Mouse (Mus musculus): ENCODE measurements around the gene Slc29a4. TPM values are rescaled to one million over a fixed set of nuclear protein-coding genes. Genes with fewer than 3 reads are reported as not detected.

The Slc29a4 gene
- polyA plus RNA-seq, 2 experiments: 0.04 TPM

- ATAC-seq (ENCODE audit: insufficient read depth) (no peak), DNase-seq (ENCODE audit: low read depth in 3 of 3, low spot score in 3 of 3) (no peak)
- peaks cover under 1 to 7% of the 10 kb centered on the region in 2 experiments; a peak in 3 of 4 replicates for H3K4me1 ChIP-seq (replicated peaks; ENCODE audit: control insufficient read depth in 2 of 2, insufficient read depth in 2 of 2, low read length in 1 of 2)
- H3K9ac ChIP-seq (replicated peaks): no peak overlapping the region
- TF ChIP-seq EP300 (IDR thresholded peaks at IDR 0.05; ENCODE audit: low read depth): no peak
- TF ChIP-seq CTCF (IDR thresholded peaks at IDR 0.05; ENCODE audit: low read depth): peak; percentile 54
- H3K4me2 ChIP-seq (ENCODE audit: low read depth): no peak overlapping the region
- H3K27ac ChIP-seq: no peak overlapping the region
- no peaks in the 10 kb centered on the region for H3K9me3 ChIP-seq (ENCODE audit: control insufficient read depth, low read length)
- WGBS (ENCODE audit: insufficient replicate concordance): 28% methylated on average over 5 of the region's 5 CpGs
- H3K27me3 ChIP-seq (ENCODE audit: control insufficient read depth, insufficient read depth, low read length): no peaks in the 10 kb centered on the region
- H3K36me3 ChIP-seq (replicated peaks; ENCODE audit: control insufficient read depth, insufficient read depth, low read depth): peaks cover 25% of the 10 kb centered on the region
- H3K4me3 ChIP-seq (ENCODE audit: insufficient read depth in 1 of 2, low read depth in 2 of 2, low read length in 2 of 2): no peak overlapping the region
Observed at GRCm38 (mm10) chr5:142673082-142673481, 19.2 kb upstream of the Slc29a4 start.

- no peak overlapping the region for H3K9ac ChIP-seq (replicated peaks)
- DNase-seq (ENCODE audit: low read depth in 3 of 3, low spot score in 3 of 3): no peak
Observed at GRCm38 (mm10) chr5:142678141-142678571, 14.2 kb upstream of the Slc29a4 start.

GRCm38 (mm10) chr5:142679065-142679464 lies 13.2 kb upstream of the Slc29a4 start:
- ATAC-seq (ENCODE audit: insufficient read depth): peak; percentile 74
- H3K9ac ChIP-seq (replicated peaks): no peak overlapping the region
- no peak overlapping the region for H3K4me3 ChIP-seq (ENCODE audit: insufficient read depth in 1 of 2, low read depth in 2 of 2, low read length in 2 of 2)
- H3K27ac ChIP-seq: no peak overlapping the region
- peaks cover 3 to 14% of the 10 kb centered on the region in 2 experiments for H3K4me1 ChIP-seq (replicated peaks; ENCODE audit: control insufficient read depth in 2 of 2, insufficient read depth in 2 of 2, low read length in 1 of 2)
- H3K9me3 ChIP-seq (ENCODE audit: control insufficient read depth, low read length): no peaks in the 10 kb centered on the region
- H3K4me2 ChIP-seq (ENCODE audit: low read depth): no peak overlapping the region
- peak; percentile 30; the same call in 1 of the 2 replicates for TF ChIP-seq EP300 (IDR thresholded peaks at IDR 0.05; ENCODE audit: low read depth)
- TF ChIP-seq CTCF (IDR thresholded peaks at IDR 0.05; ENCODE audit: low read depth): no peak
- DNase-seq (ENCODE audit: low read depth in 3 of 3, low spot score in 3 of 3): peak; percentile 13 to 37 (median 29)
- 31% methylated on average over 1 of the region's 1 CpGs for WGBS (ENCODE audit: insufficient replicate concordance)
- no peaks in the 10 kb centered on the region for H3K27me3 ChIP-seq (ENCODE audit: control insufficient read depth, insufficient read depth, low read length)
- no peaks in the 10 kb centered on the region for H3K36me3 ChIP-seq (replicated peaks; ENCODE audit: control insufficient read depth, insufficient read depth, low read depth)

More at GRCm38 (mm10) chr5:142678141-142678571, 14.2 kb upstream of the Slc29a4 start:
- no peak for TF ChIP-seq EP300 (IDR thresholded peaks at IDR 0.05; ENCODE audit: low read depth)
- TF ChIP-seq CTCF (IDR thresholded peaks at IDR 0.05; ENCODE audit: low read depth): no peak
- H3K4me3 ChIP-seq (ENCODE audit: insufficient read depth in 1 of 2, low read depth in 2 of 2, low read length in 2 of 2): no peak overlapping the region
- H3K27me3 ChIP-seq (ENCODE audit: control insufficient read depth, insufficient read depth, low read length): no peaks in the 10 kb centered on the region
- no peaks in the 10 kb centered on the region for H3K9me3 ChIP-seq (ENCODE audit: control insufficient read depth, low read length)
- WGBS (ENCODE audit: insufficient replicate concordance): 50% methylated on average over 7 of the region's 7 CpGs
- peaks cover 3 to 14% of the 10 kb centered on the region in 2 experiments for H3K4me1 ChIP-seq (replicated peaks; ENCODE audit: control insufficient read depth in 2 of 2, insufficient read depth in 2 of 2, low read length in 1 of 2)
- H3K4me2 ChIP-seq (ENCODE audit: low read depth): no peak overlapping the region
- no peaks in the 10 kb centered on the region for H3K36me3 ChIP-seq (replicated peaks; ENCODE audit: control insufficient read depth, insufficient read depth, low read depth)
- peak; percentile 14; the same call in 1 of the 2 replicates for ATAC-seq (ENCODE audit: insufficient read depth)
- no peak overlapping the region for H3K27ac ChIP-seq

DNA sequence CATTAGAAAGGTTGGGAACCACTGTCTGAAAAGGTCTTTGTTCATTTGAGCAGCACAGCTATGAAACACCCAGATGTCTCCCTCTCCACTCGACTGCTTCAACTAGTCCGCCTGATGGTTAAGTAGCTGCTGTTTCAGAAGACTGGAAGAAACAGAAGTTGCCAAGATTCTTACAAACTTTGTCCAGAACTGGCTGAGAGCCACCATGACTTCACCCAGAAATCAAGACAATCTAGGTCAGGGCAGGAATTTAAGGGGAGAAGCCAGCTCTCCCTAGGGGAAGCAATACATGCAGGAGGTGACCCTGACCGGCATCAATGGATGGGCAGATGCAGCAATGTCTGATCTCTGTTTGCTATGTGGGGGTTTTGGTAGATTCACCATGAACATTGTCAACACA lies 10.4 kb upstream of the Slc29a4 start:
- no peaks in the 10 kb centered on the region for H3K9me3 ChIP-seq (ENCODE audit: control insufficient read depth, low read length)
- H3K9ac ChIP-seq (replicated peaks): no peak overlapping the region
- peaks cover 3 to 14% of the 10 kb centered on the region in 2 experiments for H3K4me1 ChIP-seq (replicated peaks; ENCODE audit: control insufficient read depth in 2 of 2, insufficient read depth in 2 of 2, low read length in 1 of 2)
- H3K27ac ChIP-seq: no peak overlapping the region
- 77% methylated on average over 3 of the region's 3 CpGs for WGBS (ENCODE audit: insufficient replicate concordance)
- no peak overlapping the region for H3K4me2 ChIP-seq (ENCODE audit: low read depth)
- no peak overlapping the region for H3K4me3 ChIP-seq (ENCODE audit: insufficient read depth in 1 of 2, low read depth in 2 of 2, low read length in 2 of 2)
- H3K27me3 ChIP-seq (ENCODE audit: control insufficient read depth, insufficient read depth, low read length): no peaks in the 10 kb centered on the region
- no peak for ATAC-seq (ENCODE audit: insufficient read depth)
- DNase-seq (ENCODE audit: low read depth in 3 of 3, low spot score in 3 of 3): no peak
- no peaks in the 10 kb centered on the region for H3K36me3 ChIP-seq (replicated peaks; ENCODE audit: control insufficient read depth, insufficient read depth, low read depth)
- TF ChIP-seq EP300 (IDR thresholded peaks at IDR 0.05; ENCODE audit: low read depth) (no peak), CTCF (IDR thresholded peaks at IDR 0.05; ENCODE audit: low read depth) (no peak)

GRCm38 (mm10) chr5:142682529-142682928 lies 9.8 kb upstream of the Slc29a4 start:
- ATAC-seq (ENCODE audit: insufficient read depth) (no peak), DNase-seq (ENCODE audit: low read depth in 3 of 3, low spot score in 3 of 3) (no peak)
- H3K9ac ChIP-seq (replicated peaks): no peak overlapping the region
- no peaks in the 10 kb centered on the region for H3K9me3 ChIP-seq (ENCODE audit: control insufficient read depth, low read length)
- H3K36me3 ChIP-seq (replicated peaks; ENCODE audit: control insufficient read depth, insufficient read depth, low read depth): no peaks in the 10 kb centered on the region
- TF ChIP-seq EP300 (IDR thresholded peaks at IDR 0.05; ENCODE audit: low read depth) (no peak), CTCF (IDR thresholded peaks at IDR 0.05; ENCODE audit: low read depth) (no peak)
- no peak overlapping the region for H3K4me3 ChIP-seq (ENCODE audit: insufficient read depth in 1 of 2, low read depth in 2 of 2, low read length in 2 of 2)
- no peak overlapping the region for H3K4me2 ChIP-seq (ENCODE audit: low read depth)
- peaks cover 3 to 12% of the 10 kb centered on the region in 2 experiments for H3K4me1 ChIP-seq (replicated peaks; ENCODE audit: control insufficient read depth in 2 of 2, insufficient read depth in 2 of 2, low read length in 1 of 2)
- no peaks in the 10 kb centered on the region for H3K27me3 ChIP-seq (ENCODE audit: control insufficient read depth, insufficient read depth, low read length)
- H3K27ac ChIP-seq: no peak overlapping the region
- WGBS (ENCODE audit: insufficient replicate concordance): 73% methylated on average over 5 of the region's 5 CpGs
